Mouse (Mus musculus): ENCODE measurements around the gene Gpsm1. TPM values are rescaled to one million over a fixed set of nuclear protein-coding genes. Genes with fewer than 3 reads are reported as not detected.
"Not testable (repeated sequence)": the region's sequence is repeated elsewhere in the genome, so short reads cannot be mapped to it uniquely, and the experiment has no call there.

Gene Gpsm1
- polyA plus RNA-seq, 1 experiment from 2014 or later, result 149 TPM

GRCm38 (mm10) chr2:26363481-26363880, 48.2 kb downstream of the Gpsm1 start:
- no peaks in the 10 kb centered on the region for H3K4me1 ChIP-seq (replicated peaks)
- ATAC-seq (ENCODE audit: low FRiP score), result no peak
- H3K4me3 ChIP-seq, result no peak overlapping the region
- H3K27ac ChIP-seq, result no peak overlapping the region
- H3K4me2 ChIP-seq, result no peak overlapping the region
- H3K9ac ChIP-seq, result no peak overlapping the region
- H3K9me3 ChIP-seq, result no peaks in the 10 kb centered on the region
- WGBS, result 98% methylated on average over 5 of the region's 5 CpGs
- H3K36me3 ChIP-seq, result peaks cover 61% of the 10 kb centered on the region
- no peaks in the 10 kb centered on the region for H3K27me3 ChIP-seq

- H3K27me3 ChIP-seq, result no peaks in the 10 kb centered on the region
- H3K9me3 ChIP-seq, result no peaks in the 10 kb centered on the region
- H3K4me2 ChIP-seq, result no peak overlapping the region
- no peak for ATAC-seq (ENCODE audit: low FRiP score)
- no peak overlapping the region; the same call in 1 of the 2 replicates for H3K27ac ChIP-seq
- no peak overlapping the region for H3K4me3 ChIP-seq
- no peaks in the 10 kb centered on the region for H3K4me1 ChIP-seq (replicated peaks)
- H3K36me3 ChIP-seq, result peaks cover 75% of the 10 kb centered on the region
- no peak overlapping the region for H3K9ac ChIP-seq
- WGBS, result 85% methylated on average over 10 of the region's 10 CpGs
Observed at GRCm38 (mm10) chr2:26364738-26365465, 49.6 kb downstream of the Gpsm1 start.

- Histone ChIP-seq H3K9me3 (no peaks in the 10 kb centered on the region), H3K27ac (no peak overlapping the region), H3K4me1 (replicated peaks) (no peaks in the 10 kb centered on the region), H3K4me3 (no peak overlapping the region), H3K4me2 (no peak overlapping the region), H3K36me3 (peaks cover 99% of the 10 kb centered on the region), H3K9ac (no peak overlapping the region), H3K27me3 (no peaks in the 10 kb centered on the region)
- ATAC-seq (ENCODE audit: low FRiP score), result no peak
- 93% methylated on average over 6 of the region's 6 CpGs for WGBS
Observed at GRCm38 (mm10) chr2:26367911-26368310, 52.6 kb downstream of the Gpsm1 start.

GRCm38 (mm10) chr2:26368572-26368971, 53.3 kb downstream of the Gpsm1 start:
- H3K27ac ChIP-seq, result no peak overlapping the region
- H3K4me1 ChIP-seq (replicated peaks), result no peaks in the 10 kb centered on the region
- WGBS, result 96% methylated on average over 1 of the region's 1 CpGs
- no peak overlapping the region for H3K4me3 ChIP-seq
- ATAC-seq (ENCODE audit: low FRiP score), result no peak
- H3K27me3 ChIP-seq, result no peaks in the 10 kb centered on the region
- H3K9me3 ChIP-seq, result no peaks in the 10 kb centered on the region
- no peak overlapping the region for H3K9ac ChIP-seq
- H3K36me3 ChIP-seq, result peaks cover 99% of the 10 kb centered on the region
- H3K4me2 ChIP-seq, result no peak overlapping the region

GRCm38 (mm10) chr2:26372396-26372795, 57.1 kb downstream of the Gpsm1 start:
- no peak for ATAC-seq (ENCODE audit: low FRiP score)
- peaks cover 99% of the 10 kb centered on the region for H3K36me3 ChIP-seq
- H3K27me3 ChIP-seq, result no peaks in the 10 kb centered on the region
- no peak overlapping the region for H3K4me2 ChIP-seq
- H3K9me3 ChIP-seq, result no peaks in the 10 kb centered on the region
- no peak overlapping the region for H3K27ac ChIP-seq
- 95% methylated on average over 8 of the region's 8 CpGs for WGBS
- no peaks in the 10 kb centered on the region for H3K4me1 ChIP-seq (replicated peaks)
- H3K4me3 ChIP-seq, result no peak overlapping the region
- H3K9ac ChIP-seq, result no peak overlapping the region

- peak within 1 kb of the TSS; percentile 60 for H3K27ac ChIP-seq
- peak within 1 kb of the TSS; percentile 86 for H3K9ac ChIP-seq
- H3K4me1 ChIP-seq (replicated peaks), result peaks cover 21% of the 10 kb centered on the region
- peaks cover 73% of the 10 kb centered on the region for H3K36me3 ChIP-seq
- no peaks in the 10 kb centered on the region for H3K9me3 ChIP-seq
- under 1% methylated on average over 34 of the region's 38 CpGs for WGBS
- peak within 1 kb of the TSS; percentile 97 for H3K4me2 ChIP-seq
- no peaks in the 10 kb centered on the region for H3K27me3 ChIP-seq
- peak within 1 kb of the TSS; percentile 79 for H3K4me3 ChIP-seq
- ATAC-seq (ENCODE audit: low FRiP score), result peak; percentile 97
Observed at GRCm38 (mm10) chr2:26380131-26380771, 64.9 kb downstream of the Gpsm1 start, which contains the start of gene Snapc4. Gene Snapc4 (minus strand): TSS chr2:26380653.

GRCm38 (mm10) chr2:26380871-26381270, 65.6 kb downstream of the Gpsm1 start:
- peaks cover 21% of the 10 kb centered on the region for H3K4me1 ChIP-seq (replicated peaks)
- H3K9ac ChIP-seq, result peak overlapping the region; percentile 86
- H3K4me2 ChIP-seq, result peak overlapping the region; percentile 97
- H3K36me3 ChIP-seq, result peaks cover 73% of the 10 kb centered on the region
- ATAC-seq (ENCODE audit: low FRiP score); H3K27me3 ChIP-seq; H3K9me3 ChIP-seq: not testable (repeated sequence)
- peak overlapping the region; percentile 79 for H3K4me3 ChIP-seq
- WGBS, result 41% methylated on average over 6 of the region's 6 CpGs
- H3K27ac ChIP-seq, result peak overlapping the region; percentile 55

- H3K36me3 ChIP-seq, result peaks cover 76% of the 10 kb centered on the region
- H3K4me2 ChIP-seq, result peak overlapping the region; percentile 99
- no peaks in the 10 kb centered on the region for H3K27me3 ChIP-seq
- peaks cover 28% of the 10 kb centered on the region for H3K4me1 ChIP-seq (replicated peaks)
- ATAC-seq (ENCODE audit: low FRiP score), result no peak
- no peak overlapping the region for H3K27ac ChIP-seq
- H3K4me3 ChIP-seq, result peak overlapping the region; percentile 97
- no peaks in the 10 kb centered on the region for H3K9me3 ChIP-seq
- peak overlapping the region; percentile 16; the same call in 1 of the 2 replicates for H3K9ac ChIP-seq
- 93% methylated on average over 3 of the region's 3 CpGs for WGBS
Observed at GRCm38 (mm10) chr2:26387713-26388112, 72.4 kb downstream of the Gpsm1 start.

- Histone ChIP-seq H3K9me3 (no peaks in the 10 kb centered on the region), H3K4me2 (peak overlapping the region; percentile 99), H3K9ac (peak overlapping the region; percentile 97), H3K36me3 (peaks cover 76% of the 10 kb centered on the region), H3K4me3 (peak overlapping the region; percentile 97), H3K4me1 (replicated peaks) (peaks cover 28% of the 10 kb centered on the region), H3K27ac (peak overlapping the region; percentile 86), H3K27me3 (no peaks in the 10 kb centered on the region)
- peak; percentile 71 for ATAC-seq (ENCODE audit: low FRiP score)
- 0% methylated on average over 30 of the region's 45 CpGs for whole genome bisulfite sequencing
Observed at GRCm38 (mm10) chr2:26388682-26389153, 73.4 kb downstream of the Gpsm1 start.

GRCm38 (mm10) chr2:26389154-26389690, 73.9 kb downstream of the Gpsm1 start, which contains the start of the genes Entr1 and Pmpca:
Gene Entr1 (minus strand): TSS chr2:26389316.
Gene Pmpca (plus strand): TSS chr2:26389339.
- ATAC-seq (ENCODE audit: low FRiP score), result peak; percentile 92
- H3K9me3 ChIP-seq, result no peaks in the 10 kb centered on the region
- H3K4me1 ChIP-seq (replicated peaks), result peaks cover 28% of the 10 kb centered on the region
- H3K27me3 ChIP-seq, result no peaks in the 10 kb centered on the region
- WGBS, result under 1% methylated on average over 53 of the region's 60 CpGs
- peak within 1 kb of the TSS; percentile 97 for H3K4me3 ChIP-seq
- peak within 1 kb of the TSS; percentile 86 for H3K27ac ChIP-seq
- peak within 1 kb of the TSS; percentile 99 for H3K4me2 ChIP-seq
- H3K36me3 ChIP-seq, result peaks cover 76% of the 10 kb centered on the region
- H3K9ac ChIP-seq, result peak within 1 kb of the TSS; percentile 97

- Histone ChIP-seq H3K4me3 (0 out of 2 replicates have a peak overlapping the region, but pooled peaks have one; percentile 3), H3K9ac (no peak overlapping the region), H3K4me2 (0 out of 2 replicates have a peak overlapping the region, but pooled peaks have one; percentile 99), H3K36me3 (peaks cover 76% of the 10 kb centered on the region), H3K4me1 (replicated peaks) (peaks cover 28% of the 10 kb centered on the region), H3K9me3 (no peaks in the 10 kb centered on the region), H3K27me3 (no peaks in the 10 kb centered on the region), H3K27ac (no peak overlapping the region)
- WGBS, result 93% methylated on average over 3 of the region's 3 CpGs
- no peak for ATAC-seq (ENCODE audit: low FRiP score)
Observed at GRCm38 (mm10) chr2:26390954-26391353, 75.6 kb downstream of the Gpsm1 start.

- H3K27ac ChIP-seq, result no peak overlapping the region
- H3K9ac ChIP-seq, result no peak overlapping the region
- 90% methylated on average over 6 of the region's 6 CpGs for WGBS
Observed at GRCm38 (mm10) chr2:26391617-26392016, 76.3 kb downstream of the Gpsm1 start.

More at GRCm38 (mm10) chr2:26391617-26392016, 76.3 kb downstream of the Gpsm1 start:
- ATAC-seq (ENCODE audit: low FRiP score), result no peak
- Histone ChIP-seq H3K4me3 (no peak overlapping the region), H3K4me2 (no peak overlapping the region), H3K36me3 (peaks cover 76% of the 10 kb centered on the region), H3K9me3 (no peaks in the 10 kb centered on the region), H3K27me3 (no peaks in the 10 kb centered on the region), H3K4me1 (replicated peaks) (peaks cover 28% of the 10 kb centered on the region)
